Mouse (Mus musculus): Measurements from ENCODE around the gene Notch2.

GRCm38 (mm10) chr3:98050492-98051406 lies 37.4 kb downstream of the Notch2 start:
- TF ChIP-seq POLR2A (IDR thresholded peaks at IDR 0.05; ENCODE audit: low read depth, low read length) (no peak), CTCF (IDR thresholded peaks at IDR 0.05; ENCODE audit: extremely low read depth, insufficient read length, insufficient replicate concordance, low read depth, low read length) (no peak)
